Mouse (Mus musculus) 3T3-L1 (cell line): ENCODE measurements around the gene Adcy9.
A peak's percentile ranks its signal among the peaks of the same experiment; 100 is the strongest.
"Not testable (repeated sequence)": the region's sequence is repeated elsewhere in the genome, so short reads cannot be mapped to it uniquely, and the experiment has no call there.

Experiments used
- DNase-seq: peaks from one replicate; pipeline ENCODE4 v3.0.0-alpha.2; 2015; ENCODE audit warnings: low read depth, low spot score

The Adcy9 gene

DNA sequence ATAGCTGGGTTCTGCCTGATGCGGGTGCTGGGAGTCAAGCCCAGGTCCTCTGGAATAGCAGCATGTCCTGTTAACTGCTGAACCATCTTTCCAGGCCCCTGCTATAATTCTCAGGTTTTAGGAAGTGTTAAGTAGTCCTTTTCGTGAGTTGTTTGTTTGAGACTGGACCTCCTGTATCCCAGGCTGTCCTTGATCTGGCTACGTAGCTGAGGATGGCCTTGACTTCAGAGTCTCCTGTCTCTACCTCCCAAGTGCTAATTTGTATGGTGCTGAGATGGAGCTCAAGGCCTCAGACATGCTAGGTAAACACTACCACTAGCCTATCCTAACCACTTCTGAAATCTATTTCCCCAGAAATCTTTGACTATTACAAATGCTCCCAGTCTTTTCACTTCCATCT is 37.9 kb downstream of the Adcy9 start:
- no peak for DNase-seq

DNA sequence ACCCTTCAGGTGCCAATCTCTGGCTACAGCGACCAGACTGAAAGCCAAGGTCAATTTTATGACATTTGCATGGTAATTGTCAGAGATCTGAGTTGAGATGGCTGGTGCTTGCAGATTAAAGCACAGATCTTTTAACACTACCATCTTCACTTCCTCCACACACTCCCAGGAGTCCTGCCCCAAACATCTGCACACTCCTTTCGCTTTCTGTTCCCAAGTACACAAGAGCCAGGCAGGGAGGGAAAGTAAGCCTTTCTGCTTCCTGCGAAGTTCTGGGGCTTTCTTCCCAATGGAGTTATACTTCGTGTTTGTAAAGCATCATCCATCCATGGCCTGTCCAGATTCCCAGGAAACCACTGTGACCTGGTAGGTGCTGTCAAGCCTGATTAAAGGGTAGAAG is 38.8 kb downstream of the Adcy9 start:
- peak; percentile 21 for DNase-seq

DNA sequence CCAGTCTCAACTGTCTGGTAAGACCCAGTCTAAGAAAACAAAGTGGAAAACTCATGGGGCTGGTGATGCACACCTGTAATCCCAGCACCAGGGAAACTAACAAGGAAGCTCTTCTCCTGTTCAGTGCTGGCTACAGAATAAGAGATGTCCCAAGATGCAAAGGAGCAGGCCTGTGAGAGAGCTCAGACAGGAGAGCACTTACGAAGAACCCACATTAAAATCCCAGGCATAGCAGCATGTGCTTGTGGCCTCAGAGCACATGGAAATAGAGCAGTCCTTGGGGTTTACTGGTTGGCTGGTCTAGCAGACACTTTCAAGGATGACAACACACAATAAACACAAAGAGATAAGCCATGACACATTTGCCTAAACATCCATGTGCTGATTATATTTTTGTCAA is 41.5 kb downstream of the Adcy9 start:
- DNase-seq, result no peak

DNA sequence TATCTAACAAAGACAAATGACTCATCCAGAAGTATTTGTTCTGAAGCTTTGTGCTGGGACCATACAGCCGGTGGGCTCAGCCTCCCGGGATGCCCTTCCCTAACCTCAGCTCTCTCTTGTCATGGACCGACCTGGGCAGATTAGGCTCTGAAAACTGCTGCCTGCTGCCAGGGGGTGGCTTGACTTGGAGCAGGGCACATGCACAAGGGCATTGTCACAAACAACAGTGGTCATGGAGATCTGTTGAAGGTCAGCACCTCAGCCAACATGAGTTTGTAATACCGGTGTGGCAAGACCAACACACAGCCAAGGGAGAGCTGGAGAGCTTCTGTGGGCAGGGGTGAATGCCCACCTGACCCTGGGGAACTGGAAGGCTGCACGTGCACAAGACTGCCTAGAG is 42.7 kb downstream of the Adcy9 start:
- DNase-seq, result peak; percentile 6

- peak; percentile 30 for DNase-seq
Measured at GRCm38 (mm10) chr16:4374780-4375380, 45.4 kb downstream of the Adcy9 start.

GRCm38 (mm10) chr16:4374270-4374669 is 46.0 kb downstream of the Adcy9 start:
- DNase-seq, result no peak

- no peak for DNase-seq
Measured at GRCm38 (mm10) chr16:4371039-4371438, 49.3 kb downstream of the Adcy9 start.

DNA sequence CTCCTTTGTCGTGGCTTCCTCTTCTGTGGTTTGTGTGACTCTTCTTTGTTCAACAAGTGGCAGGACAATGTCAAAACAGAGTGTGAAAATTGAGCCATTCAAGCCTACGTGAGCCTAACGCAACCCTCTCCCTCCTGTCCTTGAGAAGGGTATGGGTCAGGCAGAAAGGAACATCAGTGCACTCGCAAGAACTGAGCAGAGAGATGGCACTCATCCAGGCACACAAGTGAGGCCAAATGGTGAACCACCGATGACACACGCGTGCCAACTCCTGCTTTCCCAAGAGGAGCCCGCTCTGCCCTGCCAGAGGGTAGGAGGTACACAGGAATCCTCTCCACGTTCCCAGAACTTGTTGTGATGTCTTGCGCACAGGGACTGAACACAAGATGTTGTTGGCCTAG is 50.2 kb downstream of the Adcy9 start:
- DNase-seq, result peak; percentile 35

GRCm38 (mm10) chr16:4367930-4368329 is 52.4 kb downstream of the Adcy9 start:
- peak; percentile 48 for DNase-seq

GRCm38 (mm10) chr16:4367291-4367690 is 53.0 kb downstream of the Adcy9 start:
- peak; percentile 66 for DNase-seq

- no peak for DNase-seq
Measured at GRCm38 (mm10) chr16:4366671-4367070, 53.6 kb downstream of the Adcy9 start.

- DNase-seq, result no peak
Measured at GRCm38 (mm10) chr16:4363341-4364116, 56.8 kb downstream of the Adcy9 start.

- no peak for DNase-seq
Measured at GRCm38 (mm10) chr16:4355260-4356043, 64.8 kb downstream of the Adcy9 start.

GRCm38 (mm10) chr16:4342579-4342978 is 77.7 kb downstream of the Adcy9 start:
- no peak for DNase-seq

GRCm38 (mm10) chr16:4341316-4342062 is 78.8 kb downstream of the Adcy9 start:
- no peak for DNase-seq

DNA sequence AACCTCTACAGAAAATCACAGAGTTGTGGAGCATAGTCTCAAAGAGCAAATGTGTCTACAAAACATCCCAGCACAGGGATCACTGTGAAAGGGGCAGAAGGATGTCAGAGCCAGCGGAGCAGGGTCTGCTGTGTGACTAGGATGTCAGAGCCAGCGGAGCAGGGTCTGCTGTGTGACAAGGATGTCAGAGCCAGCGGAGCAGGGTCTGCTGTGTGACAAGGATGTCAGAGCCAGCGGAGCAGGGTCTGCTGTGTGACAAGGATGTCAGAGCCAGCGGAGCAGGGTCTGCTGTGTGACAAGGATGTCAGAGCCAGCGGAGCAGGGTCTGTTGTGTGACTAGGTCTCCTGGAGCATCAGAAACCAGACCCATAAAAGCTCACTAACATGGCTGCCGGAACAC is 81.1 kb downstream of the Adcy9 start:
- DNase-seq, result not testable (repeated sequence)

DNA sequence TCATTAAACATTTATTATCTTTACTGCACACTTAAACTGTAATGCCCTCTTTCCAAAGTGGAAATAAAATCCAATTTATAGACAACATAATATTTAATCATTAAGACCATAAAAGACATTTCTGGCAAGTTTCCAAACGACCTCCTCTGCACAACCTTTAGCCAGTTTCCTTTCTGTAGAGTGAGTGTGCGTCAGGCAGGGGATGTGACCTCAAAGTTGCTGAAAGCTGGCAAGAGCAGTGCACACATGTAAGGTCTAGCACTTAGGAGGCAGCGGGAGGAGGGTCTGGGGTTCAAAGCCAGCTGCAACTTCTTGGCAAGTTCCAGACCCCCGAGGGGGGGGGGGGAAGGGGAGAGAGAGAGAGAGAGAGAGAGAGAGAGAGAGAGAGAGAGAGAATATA is 83.0 kb downstream of the Adcy9 start:
- DNase-seq, result no peak

DNA sequence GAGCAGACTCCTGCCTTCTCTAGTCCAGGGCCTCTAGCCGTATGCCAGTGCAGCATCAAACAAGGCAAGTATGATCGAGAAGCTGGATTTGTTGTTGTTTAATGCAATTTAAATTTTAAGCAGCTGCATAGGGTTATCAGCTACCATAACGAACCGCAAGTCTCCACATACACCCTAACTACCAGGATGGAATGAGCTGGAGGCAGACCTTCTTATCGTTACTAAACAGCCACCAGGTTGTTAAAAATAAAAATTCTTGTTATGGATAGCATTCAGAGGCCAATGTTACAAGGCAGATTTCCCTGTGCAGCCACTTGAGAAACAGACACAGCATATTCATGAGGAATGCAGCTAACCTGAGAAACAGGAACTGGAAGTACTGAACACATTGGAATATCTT is 86.5 kb downstream of the Adcy9 start:
- no peak for DNase-seq

- DNase-seq, result no peak
Measured at GRCm38 (mm10) chr16:4333371-4333770, 86.9 kb downstream of the Adcy9 start.

DNA sequence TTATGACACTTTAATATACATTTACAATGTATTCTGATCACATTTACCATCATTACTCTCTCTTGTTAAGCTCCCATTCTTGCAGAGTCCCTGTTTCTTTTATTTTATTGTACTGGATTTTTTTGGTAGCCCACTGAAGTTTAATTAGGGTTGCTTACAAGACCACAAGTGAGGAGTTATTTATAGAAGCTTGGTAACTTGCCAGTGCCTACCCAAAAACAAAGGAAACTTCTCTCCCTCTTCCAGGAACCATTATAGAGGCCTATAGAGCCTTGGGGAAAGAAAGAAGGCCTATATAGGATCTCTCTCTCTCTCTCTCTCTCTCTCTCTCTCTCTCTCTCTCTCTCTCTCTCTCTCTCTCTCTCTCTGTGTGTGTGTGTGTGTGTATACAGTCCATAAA is 93.2 kb downstream of the Adcy9 start:
- no peak for DNase-seq

DNA sequence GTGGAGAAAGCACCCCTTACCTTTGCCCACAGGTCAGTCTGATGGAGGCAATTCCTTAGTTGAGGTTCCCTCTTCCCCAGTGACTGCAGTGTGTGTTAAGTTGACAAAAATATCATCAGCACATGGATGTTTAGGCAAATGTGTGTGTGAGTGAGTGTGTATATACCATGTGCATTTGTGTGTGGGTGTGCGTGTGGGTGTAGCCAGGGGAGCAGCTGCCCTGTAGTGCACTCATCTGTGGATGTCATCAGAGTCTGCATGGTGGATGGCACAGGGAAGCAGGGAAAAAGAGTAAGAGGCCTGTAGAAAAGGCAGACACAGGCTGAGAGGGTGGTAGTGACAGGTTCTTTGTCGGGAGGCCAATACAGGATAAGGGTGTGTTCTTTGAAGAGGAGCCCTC is 94.5 kb downstream of the Adcy9 start:
- no peak for DNase-seq

DNA sequence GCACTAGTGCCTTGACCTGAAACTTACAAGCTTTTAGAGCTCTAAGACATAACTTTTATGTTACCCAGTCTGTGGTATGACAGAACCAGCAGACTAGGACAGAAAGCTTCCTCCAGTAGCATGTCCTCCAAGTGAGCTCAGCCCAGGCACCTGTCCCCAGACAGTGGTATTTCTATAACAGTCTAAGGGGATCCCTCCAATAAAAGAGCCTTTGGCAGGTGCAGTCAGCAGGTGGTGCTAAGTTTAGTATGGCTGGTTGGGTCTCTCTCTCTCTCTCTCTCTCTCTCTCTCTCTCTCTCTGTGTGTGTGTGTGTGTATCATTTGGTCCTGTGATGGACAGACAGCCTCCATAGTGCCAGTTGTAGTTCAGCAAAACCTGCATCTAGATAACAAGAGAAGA is 95.3 kb downstream of the Adcy9 start:
- no peak for DNase-seq
